Mouse (Mus musculus) left cerebral cortex, postnatal 14 days (tissue): ENCODE measurements at regions not wholly inside any gene's neighbourhood (a gene's known extent, or its start where the extent isn't known, plus 50 kb on each side); places are given as distances from the start of the nearest gene placed in this dataset.

Source experiments
- DNase-seq, 2 experiments: peaks; one replicate each; pipeline ENCODE4 v3.0.0; 2021 to 2022; ENCODE audit warnings: low spot score in 2 of 2, mixed read lengths in 1 of 2
- intact Hi-C: fragments of 180-260 bp; cut with DNase I; formaldehyde crosslinking; loops from one replicate; pipeline ENCODE4 v1.15.1; 2025

DNA sequence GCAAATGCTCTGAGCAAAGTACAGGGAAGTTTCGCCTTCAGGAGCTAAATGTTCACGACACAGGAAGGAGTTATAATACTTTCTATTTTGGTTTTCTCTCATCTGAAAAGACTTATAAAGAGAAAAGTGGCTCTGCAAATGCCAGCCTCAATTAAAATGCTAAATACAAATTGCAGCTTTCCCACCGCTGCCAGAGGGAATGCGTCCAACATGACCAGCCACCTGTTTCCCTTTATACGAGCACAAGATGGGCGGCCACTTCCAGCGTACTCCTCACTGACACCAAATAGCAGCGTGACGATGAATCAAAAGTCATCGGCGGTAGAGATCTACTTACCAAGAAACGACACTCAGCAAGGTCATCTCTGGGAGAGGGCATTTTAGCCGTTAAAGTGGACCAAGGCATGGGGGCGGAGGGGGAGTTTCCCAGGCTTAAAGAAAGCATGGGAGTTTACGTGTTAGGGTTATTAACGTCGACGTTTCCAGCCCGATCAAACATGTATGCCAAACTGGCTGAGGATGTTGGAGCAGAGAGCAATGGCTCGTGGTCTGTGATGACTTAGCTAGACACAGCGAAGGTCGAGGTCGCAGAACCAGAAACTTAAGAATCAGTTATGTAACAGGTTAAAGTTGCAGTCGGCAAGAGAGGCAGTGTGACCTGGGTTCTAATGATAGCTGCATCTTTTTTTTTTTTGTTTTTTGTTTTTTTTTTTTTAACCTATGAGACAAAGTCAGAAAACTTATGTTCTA is 59.6 kb upstream of the Nrip1 start:
- intact Hi-C loops, result no loop called here

DNA sequence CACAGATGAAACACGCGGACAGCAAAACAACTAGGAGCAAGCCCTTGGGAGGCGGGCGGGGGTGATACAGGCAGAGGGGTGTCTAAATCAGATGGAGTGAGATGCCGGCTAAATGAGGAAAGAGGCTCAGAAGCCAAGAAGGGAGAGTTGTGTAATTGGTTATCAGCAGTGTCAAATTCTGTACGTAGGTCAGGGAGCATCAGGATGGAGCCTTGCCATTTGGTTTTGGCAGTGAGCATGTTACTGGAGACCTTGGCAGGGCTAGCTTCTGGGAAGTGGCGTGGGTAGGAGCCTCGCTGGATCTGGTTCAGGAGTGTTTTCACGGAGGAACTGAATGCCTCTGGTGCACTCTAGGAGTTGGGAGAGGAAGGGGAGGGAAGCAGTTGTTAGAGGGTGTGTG is 58.7 kb upstream of the Nrip1 start:
- intact Hi-C loops, result no loop called here
- DNase-seq, result peak; percentile 9 to 14

More for the DNA sequence above, 59.6 kb upstream of the Nrip1 start:
- peak; percentile 37 to 59 for DNase-seq

DNA sequence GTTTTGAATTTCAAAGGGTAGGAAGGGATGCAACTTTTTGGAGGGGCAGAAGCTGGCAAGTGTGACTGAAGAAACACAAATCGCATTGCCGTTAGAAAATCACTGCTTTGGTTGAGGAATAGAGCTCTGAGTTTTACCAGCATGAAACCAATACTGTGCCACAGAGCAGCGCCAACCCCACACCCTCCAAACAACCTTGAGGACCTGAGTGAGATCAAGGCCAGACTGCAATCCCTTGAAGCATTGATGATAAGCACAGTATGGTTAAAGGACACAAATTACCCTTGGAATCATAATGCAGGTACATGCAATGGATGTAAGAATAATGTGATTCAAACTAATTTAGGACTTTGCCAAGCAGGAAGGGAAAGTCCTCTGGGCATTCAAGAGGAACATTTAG is 55.5 kb upstream of the Nrip1 start:
- no peak for DNase-seq
- intact Hi-C loops, result no loop called here

DNA sequence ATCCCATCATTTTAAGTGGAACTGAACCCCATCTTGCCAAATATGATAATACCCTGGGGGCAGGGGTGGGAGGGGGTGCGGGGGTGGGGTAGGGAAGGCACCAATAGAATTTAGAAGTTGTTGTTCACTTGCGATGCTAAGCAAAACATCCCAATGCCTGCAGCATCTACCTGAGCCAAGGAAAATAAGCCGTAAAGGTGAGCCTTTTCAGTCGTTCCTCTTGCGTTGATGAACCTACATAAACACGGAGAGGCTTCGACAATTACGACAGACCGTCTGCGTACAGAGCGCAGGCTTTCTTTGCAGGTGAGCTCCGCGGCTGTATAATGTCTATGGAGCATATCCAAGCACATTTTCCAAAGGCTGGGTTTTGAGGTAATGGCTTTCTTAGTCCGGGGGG is 50.3 kb upstream of the Nrip1 start:
- no peak for DNase-seq
- intact Hi-C loops, result no loop called here
